Mouse (Mus musculus) gastrocnemius, postnatal 36 days (tissue): ENCODE measurements around the gene Sh2d6. TPM values are rescaled to one million over a fixed set of nuclear protein-coding genes. Genes with fewer than 3 reads are reported as not detected.

Experiments
- DNase-seq, 2 experiments: peaks; one replicate each; pipeline ENCODE4 v3.0.0; 2022
- intact Hi-C: fragments of 180-260 bp; cut with DNase I; formaldehyde crosslinking; loops from one replicate; pipeline ENCODE4 v1.15.1; 2025
- long read RNA-seq, 2 experiments: library from polyadenylated mRNA; stranded (forward); transcript quantifications; one replicate each; pipeline ENCODE4 v2.0.0; 2021
- total RNA-seq, 2 experiments: library from RNA; stranded (reverse); gene quantifications; 2 replicates each; pipeline ENCODE4 v1.2.3; 2021

Gene Sh2d6
- 1 to 10 TPM in 1 of 2 experiments, under 1 TPM in 1; 0.66 to 1.7 TPM for total RNA-seq
- long read RNA-seq, experiment 1, partial matches to known transcripts: 0 of 2 reads
- long read RNA-seq, experiment 1, other reads (novel, unspliced or antisense): 2 of 2 reads
- long read RNA-seq, experiment 2: 0 reads

DNA sequence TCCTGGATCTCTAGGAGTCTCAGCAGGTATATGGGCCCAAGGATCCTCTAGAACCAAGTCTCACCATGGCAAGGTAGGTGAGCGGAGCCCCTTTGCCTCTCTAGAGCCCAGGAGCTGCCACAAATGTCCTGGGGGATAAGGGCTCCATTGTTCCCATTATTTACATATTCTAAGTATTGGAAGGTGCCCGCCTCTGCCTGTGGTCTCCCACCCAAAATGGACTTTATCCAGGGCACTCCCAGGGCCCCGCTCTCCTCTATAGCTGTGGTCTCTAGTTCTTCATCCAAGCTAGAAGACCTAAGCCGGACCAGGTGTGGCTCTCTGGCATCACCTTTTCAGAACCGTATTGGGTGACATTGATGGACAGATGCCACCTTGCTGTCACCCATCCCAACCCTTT, at the start of gene Sh2d6:
Gene Sh2d6 (minus strand): TSS at position 101 of the 400 bp plus-strand sequence.
- no peak for DNase-seq

DNA sequence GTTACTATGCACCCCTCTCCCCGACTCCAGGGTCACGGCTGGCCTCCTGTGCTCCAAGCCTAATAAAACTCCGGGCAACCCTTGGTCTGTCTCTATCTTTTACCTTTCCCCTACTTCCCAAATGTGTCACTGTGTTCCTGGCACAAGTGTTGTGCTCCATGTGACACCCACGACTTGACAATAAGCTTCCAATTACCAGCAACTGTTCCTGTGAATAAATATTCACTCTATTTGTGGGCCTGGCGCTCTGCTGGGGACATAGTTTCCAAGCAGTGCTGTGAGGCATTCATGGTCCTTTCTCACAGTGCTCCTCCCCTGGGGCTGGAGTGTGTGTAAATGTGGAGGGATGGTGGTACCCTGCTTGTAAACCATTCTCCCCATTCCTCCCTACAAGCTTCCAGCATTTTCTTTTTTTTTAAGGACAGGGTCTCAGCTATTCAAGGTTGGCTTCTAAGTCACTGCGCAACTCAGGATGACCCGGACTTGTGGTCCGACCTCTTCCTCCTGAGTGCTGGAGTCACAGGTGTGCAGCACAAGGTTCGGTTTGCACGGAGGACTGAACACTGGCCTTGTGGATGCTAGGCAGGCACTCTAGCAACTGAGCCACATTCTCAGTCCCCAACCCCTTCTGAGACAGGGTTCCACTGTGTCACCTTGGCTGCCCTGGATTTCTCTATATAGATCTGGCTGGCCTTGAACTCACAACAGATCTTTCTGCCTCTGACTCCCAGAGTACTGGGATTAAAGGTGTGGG, 49.3 kb upstream of the Sh2d6 start:
- DNase-seq: no peak
- intact Hi-C loops: no loop called here

More for the DNA sequence above, at the start of gene Sh2d6:
- intact Hi-C loops: no loop called here

DNA sequence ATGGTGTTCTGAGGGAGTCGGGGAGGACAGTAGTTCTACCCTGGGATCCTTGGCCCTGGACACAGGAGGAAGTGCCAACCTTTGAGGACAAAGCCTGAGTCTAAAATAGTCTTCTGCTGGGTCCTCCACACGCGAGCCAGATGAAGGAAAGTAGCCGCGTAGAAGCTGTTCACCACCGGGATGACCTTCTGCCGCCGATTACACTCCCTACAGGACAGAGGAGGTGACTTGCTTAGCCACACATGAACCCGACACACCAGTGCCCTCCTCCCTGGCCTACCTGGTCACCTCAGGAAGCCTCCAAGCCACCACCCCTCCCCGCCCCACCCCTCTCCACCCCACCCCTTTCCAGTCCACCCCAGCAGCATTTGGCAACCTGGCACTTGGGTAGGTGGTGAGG, 47.2 kb upstream of the Sh2d6 start:
- intact Hi-C loops: no loop called here
- no peak for DNase-seq

DNA sequence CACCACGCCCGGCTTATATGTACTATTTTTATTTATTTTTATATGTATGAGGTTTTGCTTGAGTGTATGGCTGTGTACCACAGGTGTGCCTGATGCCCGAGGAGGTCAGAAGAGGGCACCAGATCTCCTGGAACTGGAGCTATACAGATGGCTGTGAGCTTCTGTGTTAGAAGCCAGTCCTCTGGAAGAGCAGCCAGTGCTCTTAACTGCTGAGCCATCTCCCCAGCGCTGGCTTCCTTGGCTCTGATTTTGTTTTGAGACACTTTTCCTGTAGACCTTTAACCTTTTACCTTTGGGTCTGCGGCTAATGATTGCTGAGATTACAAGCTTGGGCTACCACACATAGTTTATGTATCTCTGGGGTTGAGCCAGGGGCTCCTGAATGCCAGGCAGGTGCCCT, 46.0 kb upstream of the Sh2d6 start:
- DNase-seq: no peak
- intact Hi-C loops: no loop called here

GRCm38 (mm10) chr6:72566044-72566443, 44.5 kb upstream of the Sh2d6 start:
- intact Hi-C loops: loop anchor here (1.0 kb wide), 2 partner anchors 31 to 140 kb away; no protein-coding TSS in a partner anchor
- peak; percentile 70 to 81 for DNase-seq

- no peak for DNase-seq
- intact Hi-C loops: no loop called here
Observed at GRCm38 (mm10) chr6:72565506-72565905, 44.0 kb upstream of the Sh2d6 start.

DNA sequence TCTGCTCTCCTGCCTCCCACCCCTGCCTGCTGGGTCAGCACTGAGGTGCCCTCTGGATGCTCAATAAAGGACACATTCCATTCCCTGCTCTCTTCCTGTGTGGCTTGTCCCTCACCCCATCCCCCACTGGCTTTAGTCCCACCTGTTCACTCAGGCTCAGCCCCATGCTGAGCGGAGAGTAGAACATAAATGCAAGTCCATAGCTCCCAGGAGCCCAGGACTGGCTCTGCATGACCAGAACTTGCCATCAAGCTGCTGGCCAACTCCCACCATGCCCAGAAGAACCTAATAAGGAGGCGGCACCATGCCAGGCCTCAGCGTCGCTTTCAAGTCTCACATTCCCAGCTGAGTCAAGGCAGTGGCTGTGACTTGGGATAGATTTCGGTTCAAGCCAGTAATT, 41.4 kb upstream of the Sh2d6 start:
- no peak for DNase-seq
- intact Hi-C loops: no loop called here

GRCm38 (mm10) chr6:72562486-72562885, 41.0 kb upstream of the Sh2d6 start:
- DNase-seq: no peak
- intact Hi-C loops: no loop called here

GRCm38 (mm10) chr6:72560801-72561200, 39.3 kb upstream of the Sh2d6 start:
- DNase-seq: no peak
- intact Hi-C loops: no loop called here

- no peak for DNase-seq
- intact Hi-C loops: no loop called here
Observed at GRCm38 (mm10) chr6:72553079-72553412, 31.5 kb upstream of the Sh2d6 start.

DNA sequence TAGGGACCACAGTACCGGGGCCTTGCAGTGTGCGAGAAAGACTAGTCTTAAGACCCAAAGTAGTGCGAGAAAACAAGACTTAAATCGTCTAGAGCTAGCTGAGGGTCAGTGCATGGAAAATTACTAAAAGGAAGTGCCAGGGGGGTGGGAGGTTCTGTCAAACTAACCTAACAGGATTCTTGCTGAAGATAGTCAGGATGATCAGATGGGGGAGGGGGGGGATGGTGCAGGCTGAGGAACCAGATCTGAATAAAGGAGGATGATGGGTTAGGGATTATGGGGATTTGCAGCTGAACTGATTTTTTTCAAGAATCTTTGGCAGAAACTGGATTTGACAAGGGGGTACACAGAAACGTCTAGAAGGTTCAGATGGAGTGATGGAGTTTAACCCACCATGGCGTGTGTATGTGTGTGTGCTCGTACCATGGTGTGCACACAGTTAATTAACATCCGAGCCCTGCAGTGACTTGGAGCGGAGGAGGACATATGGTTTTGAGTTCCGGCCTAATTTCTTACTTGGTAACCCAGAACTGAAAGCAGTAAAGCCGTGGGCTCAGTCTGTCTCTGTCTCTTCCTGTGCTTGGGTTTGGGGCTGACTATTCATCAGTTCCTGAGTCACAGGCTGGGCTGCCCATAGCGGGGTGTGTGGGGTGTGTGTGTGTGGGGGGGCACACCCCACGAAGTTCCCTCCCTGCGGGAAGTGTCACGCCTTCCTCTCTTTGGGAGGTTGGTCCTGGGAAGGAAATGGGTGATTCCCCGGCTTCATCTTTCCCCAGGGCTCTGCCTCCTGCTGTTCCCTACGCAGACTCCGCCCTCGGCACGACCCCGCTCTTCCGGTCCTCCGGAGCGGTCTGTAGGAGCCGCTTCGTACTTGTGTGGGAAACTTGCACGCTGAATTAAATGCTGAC, 30.9 kb upstream of the Sh2d6 start:
- intact Hi-C loops: no loop called here

DNA sequence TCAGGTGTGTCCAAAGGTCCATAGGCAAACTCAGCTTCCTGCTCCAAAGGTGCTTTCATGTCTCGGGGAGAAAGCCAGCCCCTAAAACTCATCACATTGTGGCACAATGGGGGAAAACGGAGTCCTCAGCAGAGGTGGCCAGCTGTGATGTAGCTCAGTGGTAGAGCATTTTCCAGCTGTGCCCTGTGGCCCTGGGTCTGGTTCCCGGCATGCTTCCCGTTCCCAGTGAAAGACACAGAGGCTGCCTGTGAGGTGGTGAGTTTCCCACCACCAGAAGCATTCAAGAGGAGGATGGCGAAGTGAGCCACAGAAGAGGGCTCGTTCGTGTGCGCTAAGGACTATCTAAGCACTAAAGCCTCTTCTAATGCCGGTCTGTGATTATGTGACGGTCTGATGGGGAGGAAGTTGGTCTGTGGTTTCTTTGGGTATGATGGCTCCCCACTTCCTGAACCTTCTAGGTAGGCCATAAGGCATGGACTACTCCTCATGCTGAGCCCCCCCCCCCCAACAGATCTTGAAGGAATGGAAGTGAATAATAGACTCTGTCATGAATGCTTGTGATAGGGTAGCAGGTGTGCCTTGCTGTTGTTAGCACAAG, 29.1 kb upstream of the Sh2d6 start:
- intact Hi-C loops: no loop called here
- no peak for DNase-seq

More for the DNA sequence above, 30.9 kb upstream of the Sh2d6 start:
- peak; percentile 57 to 59 for DNase-seq

- intact Hi-C loops: no loop called here
- no peak for DNase-seq
Observed at GRCm38 (mm10) chr6:72550025-72550424, 28.5 kb upstream of the Sh2d6 start.

GRCm38 (mm10) chr6:72549041-72549580, 27.6 kb upstream of the Sh2d6 start:
- intact Hi-C loops: no loop called here
- DNase-seq: peak in 1 of 2 experiments; percentile 61

GRCm38 (mm10) chr6:72547862-72548261, 26.4 kb upstream of the Sh2d6 start:
- intact Hi-C loops: no loop called here
- DNase-seq: no peak

- no peak for DNase-seq
- intact Hi-C loops: no loop called here
Observed at GRCm38 (mm10) chr6:72547121-72547520, 25.6 kb upstream of the Sh2d6 start.

GRCm38 (mm10) chr6:72545377-72545776, 23.9 kb upstream of the Sh2d6 start:
- intact Hi-C loops: no loop called here
- no peak for DNase-seq

- peak; percentile 53 to 56 for DNase-seq
- intact Hi-C loops: no loop called here
Observed at GRCm38 (mm10) chr6:72544283-72544987, 22.9 kb upstream of the Sh2d6 start, which contains the start of gene Capg. TSS of gene Capg (plus strand) at chr6:72544391.

DNA sequence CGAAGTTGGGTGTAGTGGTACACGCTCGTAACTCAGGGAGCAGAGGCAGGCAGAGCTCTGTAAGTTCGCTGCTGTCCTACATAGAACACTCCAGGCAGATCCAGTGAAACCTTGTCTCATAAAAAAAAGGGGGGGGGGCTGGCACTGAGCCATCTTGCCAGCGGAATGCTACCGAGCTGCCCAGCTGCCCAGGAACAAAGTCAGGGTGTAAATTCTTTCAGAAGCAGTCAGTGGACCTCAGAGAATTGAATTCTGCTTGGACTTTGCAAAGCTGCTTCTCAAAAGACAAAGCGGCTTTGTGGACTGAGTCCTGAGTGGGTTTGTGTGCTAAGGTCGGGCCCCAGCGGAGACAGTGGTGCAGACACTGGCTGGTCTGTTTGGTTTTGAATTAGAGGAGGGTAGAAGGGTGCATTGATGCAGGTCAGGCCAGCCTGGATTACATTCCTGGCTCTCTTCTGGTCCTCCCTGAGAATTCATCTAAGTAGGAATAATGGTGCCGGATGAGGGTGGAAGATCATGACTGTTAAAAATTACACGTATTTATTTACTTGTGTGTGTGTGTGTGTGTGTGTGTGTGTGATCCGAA, 21.9 kb upstream of the Sh2d6 start:
- intact Hi-C loops: no loop called here
- no peak for DNase-seq
